Mouse (Mus musculus) heart, adult 2 months (tissue): ENCODE data around the gene Gm11733. TPM values are rescaled to one million over a fixed set of nuclear protein-coding genes. Genes with fewer than 3 reads are reported as not detected.

ENCODE experiments used
- DNase-seq, 2 experiments: peaks; one replicate each; pipeline ENCODE4 v3.0.0; 2021
- H3K27ac ChIP-seq: fragments of 200-600 bp; 2 replicates; pipeline ENCODE4 v1.8.1; 2022
- H3K27me3 ChIP-seq: fragments of 200-500 bp; 2 replicates; pipeline ENCODE4 v1.6.1; 2012; ENCODE audit warnings: mild to moderate bottlenecking, low read length, inconsistent platforms, mixed read lengths; ENCODE audit not compliant: control insufficient read depth, insufficient read depth
- H3K36me3 ChIP-seq: fragments of 200-500 bp; 2 replicates; pipeline ENCODE4 v1.6.1; 2012; ENCODE audit warnings: low read length, inconsistent platforms; ENCODE audit not compliant: control insufficient read depth, insufficient read depth
- H3K4me1 ChIP-seq: fragments of 200-500 bp; 2 replicates; pipeline ENCODE4 v1.6.1; 2011; ENCODE audit warnings: low read length; ENCODE audit not compliant: control insufficient read depth, insufficient read depth
- H3K4me3 ChIP-seq: fragments of 200-600 bp; 2 replicates; pipeline ENCODE4 v1.8.1; 2022
- H3K79me2 ChIP-seq: fragments of 200-500 bp; replicated peaks from 2 replicates; pipeline ENCODE4 v1.6.1; 2012; ENCODE audit warnings: mild to moderate bottlenecking, inconsistent platforms, low read length, moderate library complexity, mixed read lengths; ENCODE audit not compliant: control insufficient read depth, insufficient read depth
- H3K9ac ChIP-seq: fragments of 200-500 bp; 2 replicates; pipeline ENCODE4 v1.6.1; 2012; ENCODE audit warnings: low read depth, mild to moderate bottlenecking, control low read depth, inconsistent platforms, low read length, mixed read lengths
- CTCF ChIP-seq: fragments of 200-600 bp; IDR thresholded peaks from 2 replicates; pipeline ENCODE4 v1.8.1; 2022; ENCODE audit warnings: antibody characterized with exemption, mild to moderate bottlenecking, moderate library complexity
- EP300 ChIP-seq: fragments of 200-500 bp; IDR thresholded peaks from 2 replicates; pipeline ENCODE4 v1.6.1; 2011; ENCODE audit warnings: low read depth, low read length, control low read depth; ENCODE audit not compliant: insufficient read depth
- POLR2A ChIP-seq: fragments of 200-500 bp; IDR thresholded peaks from 2 replicates; pipeline ENCODE4 v1.6.1; 2011; ENCODE audit warnings: mild to moderate bottlenecking, low read depth, low read length, control low read depth; ENCODE audit not compliant: insufficient read depth
- WGBS: fragments of 180-500 bp; shearing (Covaris S2); methylation state at CpG from one replicate; pipeline ENCODE4 v1.1.7; 2018; 5-methylcytosine and 5-hydroxymethylcytosine counted together
- intact Hi-C: fragments of 180-260 bp; cut with DNase I; formaldehyde crosslinking; loops from one replicate; pipeline ENCODE4 v1.15.1; 2025
- polyA plus RNA-seq: library from polyadenylated mRNA; depleted of rRNA; stranded (reverse); fragments of >200 nt; gene quantifications from 2 replicates; pipeline ENCODE4 v1.2.3, GENCODE M21; 2012
- total RNA-seq, 2 experiments: library from RNA; stranded (reverse); gene quantifications; 2 replicates each; pipeline ENCODE4 v1.2.3; 2021

Gm11733 gene
- total and polyA plus RNA-seq, 3 experiments, result 0.10 TPM; not detected in 2

GRCm38 (mm10) chr11:117497256-117498136 is 13.3 kb downstream of the Gm11733 start:
- H3K79me2 ChIP-seq, result no peaks in the 10 kb centered on the region
- TF ChIP-seq CTCF (no peak), POLR2A (peak; percentile 51), EP300 (0 out of 2 replicates have a peak, but pooled peaks have one; percentile 10)
- H3K27me3 ChIP-seq, result no peaks in the 10 kb centered on the region
- peak overlapping the region; percentile 42; the same call in 1 of the 2 replicates for H3K9ac ChIP-seq
- peak; percentile 63 to 79 for DNase-seq
- peaks cover 2% of the 10 kb centered on the region; the same call in 1 of the 2 replicates for H3K4me1 ChIP-seq
- no peaks in the 10 kb centered on the region for H3K36me3 ChIP-seq
- intact Hi-C loops, result no loop called here
- H3K27ac ChIP-seq, result peak overlapping the region; percentile 54
- 45% methylated on average over 16 of the region's 16 CpGs for WGBS
- H3K4me3 ChIP-seq, result no peak overlapping the region

DNA sequence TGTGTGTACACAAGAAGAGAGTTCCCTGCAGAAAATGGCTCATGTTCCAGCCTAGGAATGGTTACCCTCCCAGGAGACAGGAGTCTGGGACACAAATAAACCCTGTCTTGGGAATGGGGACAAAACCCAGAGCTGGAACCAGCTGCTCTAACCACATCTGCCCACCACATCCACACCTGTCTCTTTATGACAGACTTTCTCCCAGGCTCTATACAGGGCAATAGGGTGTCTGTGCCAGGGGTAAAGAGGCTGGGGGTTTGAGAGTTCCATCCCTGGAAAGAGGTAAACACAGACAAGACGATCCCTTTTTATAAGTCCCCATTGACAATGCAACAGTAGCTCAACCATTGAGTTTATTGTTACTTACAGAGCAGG is 14.0 kb downstream of the Gm11733 start:
- Histone ChIP-seq H3K27ac (peak overlapping the region; percentile 54; the same call in 1 of the 2 replicates), H3K4me3 (no peak overlapping the region), H3K4me1 (peaks cover 2% of the 10 kb centered on the region; the same call in 1 of the 2 replicates), H3K79me2 (no peaks in the 10 kb centered on the region), H3K27me3 (no peaks in the 10 kb centered on the region), H3K36me3 (no peaks in the 10 kb centered on the region), H3K9ac (no peak overlapping the region)
- intact Hi-C loops, result no loop called here
- 81% methylated on average over 1 of the region's 1 CpGs for WGBS
- TF ChIP-seq EP300, result no peak
- TF ChIP-seq POLR2A, result no peak
- no peak for TF ChIP-seq CTCF
- DNase-seq, result no peak

DNA sequence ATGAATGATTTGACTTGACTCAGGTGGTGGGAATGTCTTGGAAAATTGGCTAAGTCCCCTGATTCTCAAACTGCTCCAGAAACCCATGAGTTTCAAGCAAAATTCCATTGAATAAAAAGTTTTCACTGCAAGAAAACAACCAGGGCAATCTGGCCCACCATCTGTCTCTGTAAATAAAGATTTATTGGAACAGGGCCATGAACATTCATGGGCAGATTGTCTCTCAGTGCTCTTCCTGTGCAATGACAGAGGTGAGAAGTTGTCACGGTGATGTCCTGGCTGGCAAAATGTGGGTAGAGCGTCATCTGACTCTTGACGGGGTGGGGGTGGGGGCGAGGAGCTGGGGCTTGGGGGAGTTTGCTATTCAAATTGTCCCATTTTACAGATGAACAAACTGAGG is 24.8 kb downstream of the Gm11733 start:
- Histone ChIP-seq H3K27ac (no peak overlapping the region), H3K27me3 (no peaks in the 10 kb centered on the region), H3K36me3 (no peaks in the 10 kb centered on the region), H3K4me1 (no peaks in the 10 kb centered on the region), H3K4me3 (no peak overlapping the region), H3K79me2 (no peaks in the 10 kb centered on the region), H3K9ac (no peak overlapping the region)
- DNase-seq, result no peak
- intact Hi-C loops, result no loop called here
- TF ChIP-seq EP300 (no peak), POLR2A (no peak), CTCF (no peak)
- WGBS, result 92% methylated on average over 4 of the region's 4 CpGs

GRCm38 (mm10) chr11:117515718-117516421 is 31.7 kb downstream of the Gm11733 start:
- H3K27ac ChIP-seq, result peak overlapping the region; percentile 23; the same call in 1 of the 2 replicates
- no peak overlapping the region for H3K9ac ChIP-seq

GRCm38 (mm10) chr11:117516422-117516796 is 32.2 kb downstream of the Gm11733 start:
- Histone ChIP-seq H3K27me3 (no peaks in the 10 kb centered on the region), H3K9ac (no peak overlapping the region), H3K4me1 (no peaks in the 10 kb centered on the region; the same call in 1 of the 2 replicates), H3K36me3 (no peaks in the 10 kb centered on the region), H3K79me2 (no peaks in the 10 kb centered on the region), H3K4me3 (no peak overlapping the region), H3K27ac (no peak overlapping the region)
- TF ChIP-seq CTCF, result no peak
- no peak for TF ChIP-seq EP300
- no peak for TF ChIP-seq POLR2A
- WGBS, result 81% methylated on average over 3 of the region's 3 CpGs
- intact Hi-C loops, result no loop called here
- DNase-seq, result no peak

More at GRCm38 (mm10) chr11:117515718-117516421, 31.7 kb downstream of the Gm11733 start:
- H3K36me3 ChIP-seq, result no peaks in the 10 kb centered on the region
- no peaks in the 10 kb centered on the region for H3K79me2 ChIP-seq
- 71% methylated on average over 10 of the region's 10 CpGs for WGBS
- TF ChIP-seq EP300, result peak; percentile 54; the same call in 1 of the 2 replicates
- TF ChIP-seq POLR2A, result no peak
- TF ChIP-seq CTCF, result peak; percentile 55
- H3K27me3 ChIP-seq, result no peaks in the 10 kb centered on the region
- no peaks in the 10 kb centered on the region; the same call in 1 of the 2 replicates for H3K4me1 ChIP-seq
- no peak overlapping the region for H3K4me3 ChIP-seq
- DNase-seq, result peak; percentile 33 to 58
- intact Hi-C loops, result no loop called here
